Mouse (Mus musculus) bone marrow macrophage, adult 2 months (primary cell): Measurements from ENCODE around the gene Olfr370.

Experiments
- CTCF ChIP-seq: IDR thresholded peaks from 2 replicates; pipeline ENCODE4 v1.5.1; 2012; ENCODE audit warnings: low read depth, mild to moderate bottlenecking, low read length, moderate library complexity
- POLR2A ChIP-seq: IDR thresholded peaks from 2 replicates; pipeline ENCODE4 v1.6.1; 2012; ENCODE audit warnings: mild to moderate bottlenecking, low read depth, low read length, borderline replicate concordance

DNA sequence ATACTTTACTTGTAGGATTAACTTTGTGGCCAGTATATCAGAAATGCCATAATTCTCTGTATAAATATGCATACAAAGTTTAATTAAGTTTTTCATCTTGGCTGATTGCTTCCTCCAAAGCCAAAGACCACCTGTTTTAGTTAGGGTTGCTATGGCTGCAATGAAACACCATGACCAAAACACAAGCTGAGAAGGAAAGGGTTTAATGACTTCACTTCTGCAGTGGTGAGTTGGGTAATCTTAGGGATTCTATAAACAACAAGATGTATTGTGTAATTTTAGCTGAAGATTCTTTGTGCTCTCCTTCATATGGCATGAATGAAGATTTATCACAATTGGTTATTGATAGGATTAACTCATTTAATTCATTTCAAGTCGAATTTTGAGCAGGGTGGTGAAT is 14.3 kb upstream of the Olfr370 start:
- no peak for TF ChIP-seq CTCF
- TF ChIP-seq POLR2A: no peak
